Mouse (Mus musculus): ENCODE measurements around the gene Zfp595. TPM values are rescaled to one million over a fixed set of nuclear protein-coding genes. Genes with fewer than 3 reads are reported as not detected.
"Not testable (repeated sequence)": the region's sequence is repeated elsewhere in the genome, so short reads cannot be mapped to it uniquely, and the experiment has no call there.

Zfp595 gene
- polyA plus RNA-seq (2012; ENCODE audit: insufficient read depth, insufficient read length, missing spikeins): 1.8 and 4.7 TPM in 2 replicates

DNA sequence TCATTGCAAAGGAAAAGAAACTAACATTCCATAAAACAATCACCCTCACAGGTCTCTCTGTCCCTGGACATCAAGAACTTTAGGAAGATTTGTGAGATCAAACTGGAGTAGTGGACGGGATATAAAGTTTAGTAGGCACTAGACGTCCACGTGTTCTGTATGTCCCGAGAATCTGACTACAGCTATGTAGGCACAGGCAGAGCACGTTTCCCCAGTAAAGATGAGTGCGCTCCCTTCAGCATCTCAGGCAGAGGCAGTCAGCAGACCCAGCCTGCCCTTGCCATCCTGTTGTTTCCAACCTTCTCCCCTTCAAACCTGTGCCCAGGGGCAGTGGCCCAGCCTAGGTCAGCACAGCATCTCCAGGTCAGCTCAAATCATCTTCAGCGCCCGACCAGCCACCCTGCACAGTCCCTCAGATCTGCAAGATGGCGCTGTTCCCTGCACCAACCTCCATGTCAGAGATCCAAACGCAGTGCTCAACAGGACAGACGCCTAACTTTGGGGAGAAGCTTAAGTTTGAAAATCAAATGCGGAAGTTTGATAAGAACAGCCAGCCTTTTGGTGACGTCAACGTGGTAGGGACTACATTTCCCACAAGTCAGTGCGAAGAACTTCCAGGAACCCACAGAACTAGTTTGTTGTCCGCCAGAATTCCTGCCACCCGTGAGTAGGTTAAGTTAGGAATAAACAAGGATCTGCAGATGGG, at the start of gene Zfp595:
Gene Zfp595, minus strand, starts transcription at position 552 of the 706 bp plus-strand sequence.
- Histone ChIP-seq H3K4me1 (ENCODE audit: control insufficient read depth, insufficient read depth, insufficient read length, low read length) (no peaks in the 10 kb centered on the region; the same call in 1 of the 2 replicates), H3K27ac (replicated peaks; ENCODE audit: low read depth, low read length) (peak within 1 kb of the TSS; percentile 83), H3K4me3 (ENCODE audit: insufficient read depth, low read depth, low read length) (peak within 1 kb of the TSS; percentile 86)

DNA sequence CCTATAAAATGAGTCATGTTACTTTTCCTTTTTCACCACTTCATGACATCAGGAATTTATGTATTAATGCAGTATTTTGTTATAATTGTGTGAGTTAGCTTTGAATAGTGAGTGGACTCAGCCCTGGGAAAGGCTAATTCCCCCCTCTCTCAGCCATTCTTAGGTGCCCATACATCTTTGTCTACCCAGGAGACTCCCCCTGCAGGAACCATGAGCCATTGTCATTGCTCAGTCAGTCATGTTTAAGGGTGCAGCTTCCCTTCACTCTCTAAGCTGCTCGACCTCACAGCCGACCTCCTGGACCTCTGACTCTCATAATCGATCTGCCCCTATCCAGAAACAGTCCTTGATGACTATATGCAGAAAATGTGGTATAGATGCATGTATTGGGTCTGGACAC, 43.9 kb upstream of the Zfp595 start:
- not testable (repeated sequence) for H3K27ac ChIP-seq (replicated peaks; ENCODE audit: low read depth, low read length); H3K4me3 ChIP-seq (ENCODE audit: insufficient read depth, low read depth, low read length); H3K4me1 ChIP-seq (ENCODE audit: control insufficient read depth, insufficient read depth, insufficient read length, low read length)

DNA sequence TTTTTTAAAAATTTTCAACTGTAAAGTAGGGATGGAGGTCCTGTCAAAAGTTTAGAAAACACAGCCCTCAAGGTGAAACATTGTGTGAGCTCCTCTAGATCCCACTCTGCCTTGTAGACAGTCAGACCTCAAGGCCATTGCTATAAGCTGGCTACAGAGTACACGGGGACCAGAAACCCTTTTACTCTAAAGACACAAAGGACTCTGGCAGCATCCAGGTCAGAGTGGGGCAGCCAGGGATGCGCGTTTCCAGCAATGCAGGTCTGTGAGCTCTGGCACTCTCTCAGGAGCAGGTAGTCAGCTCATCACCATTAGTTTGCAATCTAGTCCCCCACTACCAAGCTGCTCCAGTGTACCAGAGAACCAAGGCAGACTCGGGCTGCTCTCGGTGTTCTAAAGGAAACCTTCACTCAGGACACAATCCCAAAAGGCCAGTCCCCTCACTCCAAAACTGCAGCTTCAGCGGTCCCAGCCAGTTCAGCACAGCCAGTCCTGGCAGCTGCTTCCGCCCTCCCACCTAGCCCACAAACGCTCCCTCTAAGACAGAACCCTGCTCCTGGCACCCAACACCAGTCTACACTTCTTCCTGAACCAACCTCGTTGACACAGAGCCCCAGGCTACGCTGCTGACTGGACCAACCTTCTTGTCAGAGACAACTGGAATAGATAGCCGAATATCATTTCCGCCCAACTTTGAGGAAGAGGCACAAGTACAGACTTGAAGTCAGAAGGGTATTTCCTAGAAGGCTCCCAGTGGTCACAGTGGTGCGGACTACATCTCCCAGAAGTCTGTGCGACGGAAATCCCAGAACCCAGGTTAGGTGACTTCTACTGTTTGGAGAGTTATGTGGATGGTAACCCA, 42.9 kb upstream of the Zfp595 start, which contains the start of the genes Gm28041 and Zfp456:
Gene Gm28041, minus strand, starts transcription at position 684 of the 862 bp plus-strand sequence.
Gene Zfp456, minus strand, starts transcription at position 761 of the 862 bp plus-strand sequence.
- H3K4me1 ChIP-seq (ENCODE audit: control insufficient read depth, insufficient read depth, insufficient read length, low read length): not testable (repeated sequence)
- Histone ChIP-seq H3K27ac (replicated peaks; ENCODE audit: low read depth, low read length) (peak within 1 kb of the TSS; percentile 13; the same call in 1 of the 2 replicates), H3K4me3 (ENCODE audit: insufficient read depth, low read depth, low read length) (peak within 1 kb of the TSS; percentile 67)

DNA sequence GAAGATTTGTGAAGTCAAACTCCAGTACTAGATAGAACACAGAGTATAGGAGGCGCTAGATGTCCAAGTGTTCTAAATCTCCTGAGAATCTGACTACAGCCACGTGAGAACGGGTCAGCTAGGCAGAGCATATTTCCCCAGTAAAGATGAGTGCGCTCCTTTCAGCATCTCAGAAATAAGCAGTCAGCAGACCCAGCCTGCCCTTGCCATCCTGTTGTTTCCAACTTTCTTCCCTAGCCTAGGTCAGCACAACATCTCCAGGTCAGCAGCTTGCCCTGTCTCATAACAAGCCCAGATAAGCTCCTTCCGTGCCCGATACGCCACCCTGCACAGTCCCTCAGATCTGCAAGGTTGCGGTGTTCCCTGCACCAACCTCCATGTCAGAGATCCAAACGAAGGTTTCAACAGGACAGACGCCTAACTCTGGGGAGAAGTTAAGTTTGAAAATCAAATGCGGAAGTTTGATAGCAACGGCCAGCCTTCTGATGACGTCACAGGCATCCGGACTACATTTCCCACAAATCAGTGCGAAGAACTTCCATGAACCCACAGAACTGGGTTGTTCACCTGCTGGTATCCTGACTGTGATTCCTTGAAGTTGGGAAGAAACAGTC, 27.9 kb upstream of the Zfp595 start, which contains the start of the genes Gm28044 and Zfp953:
Gene Gm28044, minus strand, starts transcription at position 406 of the 614 bp plus-strand sequence.
Gene Zfp953, minus strand, starts transcription at position 475 of the 614 bp plus-strand sequence.
- H3K4me1 ChIP-seq (ENCODE audit: control insufficient read depth, insufficient read depth, insufficient read length, low read length): no peaks in the 10 kb centered on the region
- H3K27ac ChIP-seq (replicated peaks; ENCODE audit: low read depth, low read length): peak within 1 kb of the TSS; percentile 87
- peak within 1 kb of the TSS; percentile 96 for H3K4me3 ChIP-seq (ENCODE audit: insufficient read depth, low read depth, low read length)

DNA sequence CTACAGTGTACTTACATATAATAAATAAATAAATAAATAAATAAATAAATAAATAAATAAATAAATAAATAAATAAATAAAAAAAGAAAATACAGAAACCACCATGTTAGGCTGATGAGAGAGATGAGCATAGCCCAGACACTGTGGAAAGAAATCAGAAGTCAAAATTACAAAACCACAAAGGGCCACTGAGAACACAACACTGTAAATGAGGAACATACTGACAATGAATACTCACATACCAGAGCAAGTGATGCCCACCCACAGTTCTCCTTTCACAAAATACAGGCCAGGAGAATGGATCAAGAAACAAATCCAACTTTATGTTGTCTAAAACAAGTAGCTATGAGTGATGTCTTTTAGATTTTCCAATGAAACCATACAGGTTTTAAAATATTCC, 19.5 kb upstream of the Zfp595 start:
- H3K27ac ChIP-seq (replicated peaks; ENCODE audit: low read depth, low read length): no peak overlapping the region
- no peaks in the 10 kb centered on the region for H3K4me1 ChIP-seq (ENCODE audit: control insufficient read depth, insufficient read depth, insufficient read length, low read length)
- H3K4me3 ChIP-seq (ENCODE audit: insufficient read depth, low read depth, low read length): no peak overlapping the region

DNA sequence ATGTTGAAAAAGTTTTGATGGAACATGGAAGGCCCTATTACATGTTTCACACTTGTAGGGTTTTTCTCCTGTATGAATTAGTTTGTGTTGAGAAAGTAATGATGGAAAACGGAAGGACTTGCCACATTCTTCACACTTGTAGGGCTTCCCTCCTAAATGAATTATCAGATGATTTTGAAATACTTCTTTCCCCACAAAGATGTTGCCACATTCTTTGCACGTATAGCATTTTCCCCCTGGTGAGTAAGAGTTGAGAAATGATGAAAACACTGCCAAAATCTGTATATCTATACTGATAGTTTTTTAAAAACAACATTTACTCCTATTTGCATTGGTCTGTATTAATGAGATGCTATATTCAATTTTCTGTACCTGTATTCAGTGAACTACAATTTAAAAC, 11.1 kb upstream of the Zfp595 start:
- no peak overlapping the region for H3K27ac ChIP-seq (replicated peaks; ENCODE audit: low read depth, low read length)

DNA sequence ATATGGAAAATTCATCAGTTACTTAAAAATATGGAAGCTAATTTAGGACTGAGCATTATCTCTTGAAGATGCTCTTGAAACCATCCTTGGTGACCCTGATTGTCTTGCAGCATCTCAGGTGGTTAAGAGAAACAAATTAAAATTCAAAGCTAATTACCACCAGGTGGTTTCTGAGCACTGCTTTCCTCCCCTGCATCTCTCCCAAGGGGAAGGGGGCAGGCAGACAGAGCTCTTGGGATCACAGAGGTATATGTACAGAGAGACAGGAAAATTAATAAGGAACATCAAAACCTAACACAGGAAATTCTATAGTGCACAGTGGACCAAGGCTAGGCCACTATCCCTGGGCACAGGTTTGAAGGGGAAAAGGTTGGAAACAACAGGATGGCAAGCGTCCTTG, 507 bp upstream of the Zfp595 start:
- Histone ChIP-seq H3K27ac (replicated peaks; ENCODE audit: low read depth, low read length) (no peak overlapping the region), H3K4me1 (ENCODE audit: control insufficient read depth, insufficient read depth, insufficient read length, low read length) (no peaks in the 10 kb centered on the region; the same call in 1 of the 2 replicates), H3K4me3 (ENCODE audit: insufficient read depth, low read depth, low read length) (peak overlapping the region; percentile 86)

More for the DNA sequence above, 11.1 kb upstream of the Zfp595 start:
- H3K4me3 ChIP-seq (ENCODE audit: insufficient read depth, low read depth, low read length): no peak overlapping the region
- no peaks in the 10 kb centered on the region for H3K4me1 ChIP-seq (ENCODE audit: control insufficient read depth, insufficient read depth, insufficient read length, low read length)

DNA sequence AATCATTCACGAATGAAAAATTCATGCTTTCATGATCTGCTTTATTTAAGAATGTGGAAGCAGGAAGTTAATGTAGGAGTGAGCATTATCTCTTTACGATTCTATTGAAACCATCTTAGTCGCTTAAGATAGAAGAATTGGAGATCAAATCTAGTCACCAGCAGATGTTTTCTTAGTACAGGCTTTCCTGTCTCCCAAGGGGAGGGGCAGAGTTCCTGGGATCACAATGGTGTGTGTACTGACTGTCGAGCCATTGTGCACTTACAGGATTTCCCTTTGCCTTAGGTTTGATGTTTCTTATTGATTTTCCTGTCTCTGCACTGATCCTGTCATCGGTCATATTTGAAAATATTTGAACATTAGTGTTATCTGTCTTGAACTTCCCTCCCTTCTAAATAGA, 25.7 kb downstream of the Zfp595 start:
- no peaks in the 10 kb centered on the region for H3K4me1 ChIP-seq (ENCODE audit: control insufficient read depth, insufficient read depth, insufficient read length, low read length)
- peak overlapping the region; percentile 94 for H3K4me3 ChIP-seq (ENCODE audit: insufficient read depth, low read depth, low read length)
- no peak overlapping the region for H3K27ac ChIP-seq (replicated peaks; ENCODE audit: low read depth, low read length)

DNA sequence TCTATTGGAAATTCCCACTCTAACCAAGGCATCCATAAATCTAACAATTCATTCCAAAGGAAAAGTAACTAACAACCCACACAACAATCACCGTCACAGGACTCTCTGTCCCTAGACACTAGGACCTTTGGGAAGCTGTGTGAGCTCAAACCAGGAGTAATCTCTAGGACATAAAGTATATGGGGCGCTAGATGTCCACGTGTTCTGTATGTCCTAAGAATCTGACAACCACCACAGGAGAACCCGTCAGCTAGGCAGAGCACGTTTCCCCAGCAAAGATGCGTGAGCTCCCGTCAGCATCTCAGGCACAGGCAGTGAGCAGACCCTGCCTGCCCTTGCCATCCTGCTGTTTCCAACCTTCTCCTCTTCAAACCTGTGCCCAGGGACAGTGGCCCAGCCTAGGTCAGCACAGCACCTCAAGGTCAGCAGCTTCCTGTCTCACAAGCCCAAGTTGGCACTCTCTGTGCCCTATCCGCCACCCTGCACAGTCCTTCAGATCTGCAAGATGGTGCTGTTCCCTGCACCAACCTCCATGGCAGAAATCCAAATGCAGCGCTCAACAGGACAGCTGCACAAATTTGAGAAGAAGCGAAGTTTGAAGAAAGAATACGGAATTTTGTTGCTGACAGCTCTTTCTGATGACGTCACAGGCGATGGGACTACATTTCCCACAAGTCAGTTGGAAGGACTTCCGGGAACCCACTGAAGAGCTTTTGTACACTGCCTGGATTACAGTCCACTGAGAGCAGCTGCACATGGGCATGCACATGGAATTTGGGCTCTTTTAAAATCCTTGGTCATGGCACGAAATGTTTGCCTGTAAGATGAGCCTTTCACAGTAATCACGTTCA, 26.3 kb downstream of the Zfp595 start, which contains the start of gene Zfp457:
Gene Zfp457, minus strand, starts transcription at position 664 of the 851 bp plus-strand sequence.
- Histone ChIP-seq H3K4me3 (ENCODE audit: insufficient read depth, low read depth, low read length) (peak within 1 kb of the TSS; percentile 94), H3K4me1 (ENCODE audit: control insufficient read depth, insufficient read depth, insufficient read length, low read length) (no peaks in the 10 kb centered on the region), H3K27ac (replicated peaks; ENCODE audit: low read depth, low read length) (peak within 1 kb of the TSS; percentile 92)

DNA sequence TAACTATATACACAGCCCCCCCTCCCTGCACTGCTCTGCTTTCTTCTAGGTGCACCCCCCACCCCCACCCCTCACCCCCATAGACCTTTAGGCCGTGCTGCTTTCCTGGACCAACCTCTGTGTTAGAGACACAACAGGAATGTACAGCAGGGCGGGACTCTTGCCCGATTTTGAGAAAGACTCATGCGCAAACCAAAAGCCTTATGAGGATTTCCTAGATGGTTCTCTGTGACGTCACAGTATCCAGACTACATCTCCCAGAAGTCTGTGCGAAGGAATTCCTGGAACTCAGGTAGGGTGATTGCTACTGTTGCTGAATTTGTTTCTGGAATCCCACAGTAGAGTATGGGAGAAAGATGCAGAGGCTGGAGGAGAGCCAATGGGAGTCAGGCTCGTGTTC, 54.1 kb downstream of the Zfp595 start, which contains the start of gene Zfp458:
Gene Zfp458, minus strand, starts transcription at position 153 of the 400 bp plus-strand sequence.
- Histone ChIP-seq H3K4me3 (ENCODE audit: insufficient read depth, low read depth, low read length) (no peak within 1 kb of the TSS), H3K27ac (replicated peaks; ENCODE audit: low read depth, low read length) (no peak within 1 kb of the TSS), H3K4me1 (ENCODE audit: control insufficient read depth, insufficient read depth, insufficient read length, low read length) (no peaks in the 10 kb centered on the region)

DNA sequence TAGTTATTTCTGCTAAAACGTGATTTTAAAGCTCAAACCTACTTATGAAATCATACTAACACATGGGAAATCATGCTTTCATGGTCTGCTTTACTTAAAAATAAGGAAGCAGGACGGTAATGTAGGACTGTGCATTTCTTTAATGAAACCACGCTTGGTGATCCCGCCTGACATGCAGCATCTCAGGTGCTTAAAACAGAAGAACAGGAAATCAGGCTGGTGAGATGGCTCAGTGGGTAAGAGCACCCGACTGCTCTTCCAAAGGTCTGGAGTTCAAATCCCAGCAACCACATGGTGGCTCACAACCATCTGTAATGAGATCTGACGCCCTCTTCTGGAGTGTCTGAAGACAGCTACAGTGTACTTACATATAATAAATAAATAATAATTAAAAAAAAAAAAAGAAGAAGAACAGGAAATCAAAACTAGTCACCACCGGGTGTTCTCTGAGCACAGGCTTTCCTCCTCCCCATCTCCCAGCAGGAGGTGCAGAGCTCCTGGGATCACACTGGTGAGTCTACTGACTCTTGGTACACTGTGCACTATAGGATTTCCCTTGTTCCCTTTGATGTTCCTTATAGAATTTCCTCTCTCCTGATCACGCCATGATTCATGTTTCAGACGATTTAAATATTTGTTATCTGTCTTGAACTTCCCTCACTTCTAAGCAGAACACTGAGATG, 62.8 kb downstream of the Zfp595 start:
- peak overlapping the region; percentile 93 for H3K4me3 ChIP-seq (ENCODE audit: insufficient read depth, low read depth, low read length)
- H3K4me1 ChIP-seq (ENCODE audit: control insufficient read depth, insufficient read depth, insufficient read length, low read length): not testable (repeated sequence)
- 0 out of 2 replicates have a peak overlapping the region, but pooled peaks have one; percentile 19 for H3K27ac ChIP-seq (replicated peaks; ENCODE audit: low read depth, low read length)

DNA sequence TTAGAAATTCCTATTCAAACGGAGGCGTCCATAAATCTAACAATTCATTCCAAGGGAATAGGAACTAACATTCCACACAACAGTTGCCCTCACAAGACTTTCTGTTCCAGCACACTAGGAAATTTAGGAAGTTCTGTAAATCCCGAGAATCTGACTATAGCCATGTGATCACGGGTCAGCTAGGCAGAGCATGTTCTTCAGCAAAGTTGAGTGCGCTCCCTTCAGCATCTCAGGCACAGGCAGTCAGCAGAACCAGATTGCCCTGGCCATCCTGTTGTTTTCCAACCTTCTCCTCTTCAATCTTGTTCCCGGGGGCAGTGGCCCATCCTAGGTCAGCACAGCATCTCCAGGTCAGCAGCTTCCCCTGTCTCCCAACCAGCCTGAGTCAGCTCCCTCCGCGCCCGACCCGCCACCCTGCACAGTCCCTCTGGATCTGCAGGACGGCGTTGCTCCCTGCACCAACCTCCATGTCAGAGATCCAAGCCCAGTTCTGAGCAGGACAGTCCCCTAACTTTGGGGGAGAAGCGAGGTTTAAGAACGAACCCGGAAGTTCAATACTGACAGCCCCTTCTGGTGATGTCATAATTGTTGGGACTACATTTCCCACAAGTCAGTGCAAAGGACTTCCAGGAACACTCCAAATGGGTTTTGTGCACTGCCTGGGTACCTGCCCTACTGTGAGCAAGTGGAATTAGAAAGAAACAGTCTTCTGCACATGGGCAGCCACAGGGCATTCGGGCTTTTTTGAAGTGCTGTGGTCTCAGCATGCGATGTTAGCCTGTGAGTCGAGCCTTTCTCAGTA, 63.6 kb downstream of the Zfp595 start:
- H3K4me3 ChIP-seq (ENCODE audit: insufficient read depth, low read depth, low read length): peak overlapping the region; percentile 93
- no peaks in the 10 kb centered on the region for H3K4me1 ChIP-seq (ENCODE audit: control insufficient read depth, insufficient read depth, insufficient read length, low read length)
- H3K27ac ChIP-seq (replicated peaks; ENCODE audit: low read depth, low read length): peak overlapping the region; percentile 73; the same call in 1 of the 2 replicates
